Comparison of ENCODE assay signal across 13 mouse cellular contexts in genomic region chr5:23400156-23400555, GRCm38 (mm10). TPM values are rescaled to one million over a fixed set of nuclear protein-coding genes. Genes with fewer than 3 reads are reported as not detected.
DNase-seq lines count a peak whose midpoint lies in the region; ATAC-seq and TF ChIP-seq lines count a peak whose summit lies in the region.
"Had no signal": no experiment of that assay in that cellular context is flagged by ENCODE, and none has a peak within 500 bp of the region (broad histone marks: within the 10 kb centered on the region; RNA-seq: fewer than 3 reads in every experiment).

No protein-coding gene starts in this region.

- H3K9ac ChIP-seq in hindbrain, embryonic 12.5 days, result no peak overlapping the region
- H3K9ac ChIP-seq in hindbrain, postnatal 0 days (replicated peaks; ENCODE audit: low read length), result no peak overlapping the region
- no peak overlapping the region for H3K9ac ChIP-seq in embryonic facial prominence, embryonic 12.5 days
- H3K9ac ChIP-seq in forebrain, embryonic 14.5 days (ENCODE audit: low read length), result no peak overlapping the region
- H3K9ac ChIP-seq in midbrain, embryonic 15.5 days, result no peak overlapping the region

- H3K4me1 ChIP-seq in hindbrain, embryonic 12.5 days, result no peaks in the 10 kb centered on the region
- no peaks in the 10 kb centered on the region for H3K4me1 ChIP-seq in hindbrain, postnatal 0 days (ENCODE audit: insufficient read depth, low read length)
- H3K4me1 ChIP-seq in embryonic facial prominence, embryonic 12.5 days, result no peaks in the 10 kb centered on the region
- H3K4me1 ChIP-seq in forebrain, embryonic 14.5 days (ENCODE audit: control insufficient read depth, insufficient read depth, low read length), result no peaks in the 10 kb centered on the region
- no peaks in the 10 kb centered on the region for H3K4me1 ChIP-seq in midbrain, embryonic 15.5 days

- no peaks in the 10 kb centered on the region for H3K9me3 ChIP-seq in hindbrain, embryonic 12.5 days (replicated peaks)
- no peaks in the 10 kb centered on the region for H3K9me3 ChIP-seq in hindbrain, postnatal 0 days (ENCODE audit: low read length)
- H3K9me3 ChIP-seq in embryonic facial prominence, embryonic 12.5 days, result no peaks in the 10 kb centered on the region
- H3K9me3 ChIP-seq in forebrain, embryonic 14.5 days (replicated peaks; ENCODE audit: control insufficient read depth, low read length), result no peaks in the 10 kb centered on the region
- H3K9me3 ChIP-seq in midbrain, embryonic 15.5 days, result no peaks in the 10 kb centered on the region

- no peak overlapping the region for H3K4me2 ChIP-seq in hindbrain, embryonic 12.5 days (replicated peaks)
- no peak overlapping the region for H3K4me2 ChIP-seq in hindbrain, postnatal 0 days (ENCODE audit: low read depth, low read length)
- no peak overlapping the region for H3K4me2 ChIP-seq in embryonic facial prominence, embryonic 12.5 days (replicated peaks)
- H3K4me2 ChIP-seq in forebrain, embryonic 14.5 days (ENCODE audit: low read length), result no peak overlapping the region
- no peak overlapping the region for H3K4me2 ChIP-seq in midbrain, embryonic 15.5 days

- no peak overlapping the region for H3K27ac ChIP-seq in hindbrain, embryonic 12.5 days
- H3K27ac ChIP-seq in hindbrain, postnatal 0 days, result no peak overlapping the region
- H3K27ac ChIP-seq in embryonic facial prominence, embryonic 12.5 days, result no peak overlapping the region
- H3K27ac ChIP-seq in forebrain, embryonic 14.5 days (ENCODE audit: low read depth, low read length), result no peak overlapping the region
- no peak overlapping the region for H3K27ac ChIP-seq in midbrain, embryonic 15.5 days
- H3K27ac ChIP-seq: macrophage had no signal

- TF ChIP-seq CTCF in hindbrain, postnatal 0 days (IDR thresholded peaks at IDR 0.05; ENCODE audit: low read depth), result no peak

- no peak overlapping the region for H3K4me3 ChIP-seq in hindbrain, embryonic 12.5 days
- H3K4me3 ChIP-seq in hindbrain, postnatal 0 days (ENCODE audit: low read length), result no peak overlapping the region
- H3K4me3 ChIP-seq in embryonic facial prominence, embryonic 12.5 days, result no peak overlapping the region
- no peak overlapping the region for H3K4me3 ChIP-seq in forebrain, embryonic 14.5 days (ENCODE audit: low read depth, low read length)
- H3K4me3 ChIP-seq in midbrain, embryonic 15.5 days, result no peak overlapping the region
- H3K4me3 ChIP-seq: erythroblast, embryonic 14.5 days had no signal

- H3K36me3 ChIP-seq in hindbrain, embryonic 12.5 days, result peaks cover 29% of the 10 kb centered on the region
- no peaks in the 10 kb centered on the region for H3K36me3 ChIP-seq in hindbrain, postnatal 0 days (ENCODE audit: insufficient read depth, low read length)
- H3K36me3 ChIP-seq in embryonic facial prominence, embryonic 12.5 days, result peaks cover 27% of the 10 kb centered on the region
- H3K36me3 ChIP-seq in forebrain, embryonic 14.5 days (ENCODE audit: control insufficient read depth, insufficient read depth, low read length), result peaks cover 12% of the 10 kb centered on the region; the same call in 1 of the 2 replicates
- no peaks in the 10 kb centered on the region for H3K36me3 ChIP-seq in midbrain, embryonic 15.5 days (replicated peaks)

- DNase-seq in hindbrain, postnatal 0 days (ENCODE audit: low spot score), result no peak
- no peak for DNase-seq in forebrain, embryonic 14.5 days (ENCODE audit: low spot score)
- no peak for DNase-seq in adrenal gland, postnatal 36 days
- DNase-seq in kidney, adult 18-20 months, result no peak
- DNase-seq: gastrocnemius, postnatal 25 days; heart, postnatal 10 days; kidney, adult 9 months; right cerebral cortex, postnatal 25 days had no signal

- WGBS in hindbrain, embryonic 12.5 days, result 96% methylated on average over 3 of the region's 3 CpGs
- 84% methylated on average over 3 of the region's 3 CpGs for WGBS in hindbrain, postnatal 0 days
- WGBS in embryonic facial prominence, embryonic 12.5 days, result 92% methylated on average over 3 of the region's 3 CpGs
- WGBS in forebrain, embryonic 14.5 days, result 86% methylated on average over 3 of the region's 3 CpGs
- WGBS in midbrain, embryonic 15.5 days, result 94% methylated on average over 3 of the region's 3 CpGs

- 0 out of 2 replicates have a peak, but pooled peaks have one; percentile 41 for ATAC-seq in hindbrain, embryonic 12.5 days (ENCODE audit: low FRiP score)
- ATAC-seq in hindbrain, postnatal 0 days, result no peak
- ATAC-seq in embryonic facial prominence, embryonic 12.5 days (ENCODE audit: insufficient number of reproducible peaks, insufficient read depth, low FRiP score, low TSS enrichment), result 0 out of 2 replicates have a peak, but pooled peaks have one; percentile 43
- peak; percentile 9; the same call in 1 of the 2 replicates for ATAC-seq in forebrain, embryonic 14.5 days
- peak; percentile 27; the same call in 1 of the 2 replicates for ATAC-seq in midbrain, embryonic 15.5 days (replicated peaks)

- no peaks in the 10 kb centered on the region for H3K27me3 ChIP-seq in hindbrain, embryonic 12.5 days
- no peaks in the 10 kb centered on the region for H3K27me3 ChIP-seq in hindbrain, postnatal 0 days (ENCODE audit: insufficient read depth, low read length)
- H3K27me3 ChIP-seq in embryonic facial prominence, embryonic 12.5 days, result no peaks in the 10 kb centered on the region
- no peaks in the 10 kb centered on the region for H3K27me3 ChIP-seq in forebrain, embryonic 14.5 days (replicated peaks; ENCODE audit: control insufficient read depth, insufficient read depth, low read length)
- H3K27me3 ChIP-seq in midbrain, embryonic 15.5 days (replicated peaks), result no peaks in the 10 kb centered on the region

RNA-seq across cellular contexts. Expression of gene Kmt2e, which starts 34.1 kb away (rescaled TPM):
- 145 and 152 TPM in 2 replicates for polyA plus RNA-seq in hindbrain, embryonic 12.5 days (2016; fragmentation: Nextera tagmentation; extraction: Ambion mirVana)
- total RNA-seq in hindbrain, postnatal 0 days (2014; rRNA removed), result 44.7 and 51.2 TPM in 2 replicates
- polyA plus RNA-seq in hindbrain, postnatal 0 days (2015; fragmentation: Nextera tagmentation; extraction: Ambion mirVana), result 119 and 124 TPM in 2 replicates
- polyA plus RNA-seq in embryonic facial prominence, embryonic 12.5 days (2016; fragmentation: Nextera tagmentation; extraction: Ambion mirVana), result 118 and 120 TPM in 2 replicates
- polyA plus RNA-seq in forebrain, embryonic 14.5 days (2014; fragmentation: Nextera tagmentation; extraction: Ambion mirVana), result 131 and 154 TPM in 2 replicates
- 181 and 182 TPM in 2 replicates for polyA plus RNA-seq in midbrain, embryonic 15.5 days (2015; fragmentation: Nextera tagmentation; extraction: Ambion mirVana)
- total RNA-seq in adrenal gland, postnatal 36 days (2021), result 10 to 100 TPM; 63.5 to 68.5 TPM
